Mouse (Mus musculus) midbrain, embryonic 16.5 days (tissue): ENCODE measurements around the gene Pfn1. TPM values are rescaled to one million over a fixed set of nuclear protein-coding genes. Genes with fewer than 3 reads are reported as not detected.

ENCODE experiments used
- ATAC-seq: fragments of 200-750 bp; cut with Nextera tagmentation; 2 replicates; pipeline ENCODE4 v1.8.0; 2017; ENCODE audit warnings: moderate TSS enrichment
- H3K27ac ChIP-seq: fragments of 300-500 bp; sonication (generic); 2 replicates; pipeline ENCODE4 v1.5.1; 2014; ENCODE audit warnings: mild to moderate bottlenecking, low read length, mixed read lengths
- H3K27me3 ChIP-seq: fragments of 300-500 bp; sonication (generic); 2 replicates; pipeline ENCODE4 v1.6.1; 2014; ENCODE audit warnings: low read depth, low read length, mixed read lengths; ENCODE audit not compliant: control insufficient read depth, insufficient read depth
- H3K36me3 ChIP-seq: fragments of 300-500 bp; sonication (generic); 2 replicates; pipeline ENCODE4 v1.6.1; 2014; ENCODE audit warnings: mild to moderate bottlenecking, low read length, moderate library complexity, mixed read lengths; ENCODE audit not compliant: control insufficient read depth, insufficient read depth
- H3K4me1 ChIP-seq: fragments of 300-500 bp; sonication (generic); 2 replicates; pipeline ENCODE4 v1.6.1; 2014; ENCODE audit warnings: mild to moderate bottlenecking, low read length, mixed read lengths; ENCODE audit not compliant: control insufficient read depth, insufficient read depth
- H3K4me2 ChIP-seq: fragments of 300-500 bp; sonication (generic); 2 replicates; pipeline ENCODE4 v1.6.1; 2014; ENCODE audit warnings: mild to moderate bottlenecking, low read length, mixed read lengths
- H3K4me3 ChIP-seq: fragments of 300-500 bp; sonication (generic); 2 replicates; pipeline ENCODE4 v1.5.1; 2014; ENCODE audit warnings: low read depth, mild to moderate bottlenecking, low read length, moderate library complexity, mixed read lengths
- H3K9ac ChIP-seq: fragments of 300-500 bp; sonication (generic); 2 replicates; pipeline ENCODE4 v1.6.1; 2014; ENCODE audit warnings: low read depth, low read length, mixed read lengths
- H3K9me3 ChIP-seq: fragments of 300-500 bp; sonication (generic); replicated peaks from 2 replicates; pipeline ENCODE4 v1.6.1; 2014; ENCODE audit warnings: mild to moderate bottlenecking, low read length, mixed read lengths; ENCODE audit not compliant: control insufficient read depth, poor library complexity, severe bottlenecking
- WGBS: fragments of 180-500 bp; shearing (Covaris S2); extraction: QIAGEN DNeasy Blood & Tissue Kit; methylation state at CpG from one replicate; pipeline ENCODE4 v1.1.7; 2014; 5-methylcytosine and 5-hydroxymethylcytosine counted together
- polyA plus RNA-seq: library from polyadenylated mRNA; unstranded; fragments of >200 nt; fragmentation: Nextera tagmentation; extraction: Ambion mirVana; gene quantifications from 2 replicates; pipeline ENCODE4 v1.2.1, GENCODE M21; 2015

Pfn1 gene
- polyA plus RNA-seq, 1 experiment from 2014 or later, result 632 TPM

DNA sequence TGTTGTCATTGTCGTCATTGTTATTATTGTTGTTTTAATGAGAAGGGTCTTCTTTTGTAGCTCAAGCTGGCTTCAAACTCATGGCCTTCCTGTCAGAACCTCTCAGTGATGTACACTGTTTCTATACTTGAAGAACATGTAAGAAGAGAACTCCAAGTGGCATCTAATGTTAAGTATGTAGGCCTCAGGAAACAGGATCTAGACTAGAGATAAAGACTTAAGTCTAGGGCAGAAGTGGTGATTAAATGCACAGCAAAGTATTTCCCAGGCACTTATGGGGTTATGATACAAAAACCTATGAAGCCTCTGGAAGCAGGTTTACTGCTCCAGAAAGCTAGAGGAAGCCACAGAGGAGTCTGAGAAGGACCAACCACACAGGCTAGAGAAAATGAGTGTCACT, 16.2 kb downstream of the Pfn1 start:
- Histone ChIP-seq H3K36me3 (no peaks in the 10 kb centered on the region), H3K9ac (no peak overlapping the region), H3K4me2 (no peak overlapping the region), H3K27me3 (no peaks in the 10 kb centered on the region), H3K4me1 (no peaks in the 10 kb centered on the region), H3K4me3 (no peak overlapping the region), H3K27ac (no peak overlapping the region), H3K9me3 (no peaks in the 10 kb centered on the region)
- 79% methylated on average over 1 of the region's 1 CpGs for WGBS
- ATAC-seq, result no peak

DNA sequence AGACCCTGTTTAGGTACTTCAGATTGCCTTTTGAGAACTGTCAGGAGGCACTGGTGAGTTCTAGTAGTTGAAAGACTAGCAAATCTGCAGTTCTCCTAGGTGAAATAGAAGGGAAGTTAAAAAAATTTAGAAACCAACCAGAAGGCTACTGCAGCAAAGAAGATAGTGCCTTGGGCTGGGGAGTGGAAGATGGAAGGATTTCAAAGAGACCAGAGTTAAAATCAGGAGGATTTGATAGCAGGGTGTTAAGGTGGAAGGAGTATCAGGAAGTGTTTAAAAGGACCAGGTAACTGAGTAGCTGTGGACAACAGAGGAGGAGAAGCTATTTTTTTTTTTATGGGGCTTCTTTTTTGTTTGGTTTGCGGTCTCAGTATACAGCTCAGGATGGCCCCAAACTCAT, 16.7 kb downstream of the Pfn1 start:
- Histone ChIP-seq H3K27me3 (no peaks in the 10 kb centered on the region), H3K36me3 (no peaks in the 10 kb centered on the region), H3K4me2 (no peak overlapping the region), H3K4me1 (no peaks in the 10 kb centered on the region), H3K9ac (no peak overlapping the region), H3K9me3 (no peaks in the 10 kb centered on the region), H3K27ac (no peak overlapping the region), H3K4me3 (no peak overlapping the region)
- ATAC-seq, result no peak
- WGBS, result 94% methylated on average over 1 of the region's 1 CpGs

DNA sequence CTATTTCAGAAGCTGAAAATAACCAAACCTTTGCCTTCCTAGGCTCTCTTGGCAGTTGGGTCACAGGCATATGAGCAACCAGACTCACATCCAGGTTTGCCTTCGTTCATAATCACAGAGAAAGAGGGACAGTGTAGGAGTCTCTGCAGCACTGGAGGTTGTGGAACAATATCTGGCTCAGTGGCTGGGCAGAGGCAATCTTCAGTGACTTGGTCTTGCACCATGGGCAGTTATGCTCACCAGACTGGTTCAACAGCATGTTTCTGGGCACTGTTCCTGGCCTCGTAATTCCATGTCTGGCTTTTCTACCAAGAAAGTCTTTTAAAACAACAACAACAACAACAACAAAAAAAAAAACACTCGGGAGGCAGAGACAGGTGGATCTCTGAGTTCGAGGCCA, 18.8 kb downstream of the Pfn1 start:
- Histone ChIP-seq H3K9ac (no peak overlapping the region), H3K9me3 (no peaks in the 10 kb centered on the region), H3K4me1 (no peaks in the 10 kb centered on the region), H3K27me3 (no peaks in the 10 kb centered on the region), H3K27ac (no peak overlapping the region), H3K36me3 (no peaks in the 10 kb centered on the region), H3K4me2 (no peak overlapping the region), H3K4me3 (no peak overlapping the region)
- 81% methylated on average over 4 of the region's 4 CpGs for WGBS
- ATAC-seq, result no peak

DNA sequence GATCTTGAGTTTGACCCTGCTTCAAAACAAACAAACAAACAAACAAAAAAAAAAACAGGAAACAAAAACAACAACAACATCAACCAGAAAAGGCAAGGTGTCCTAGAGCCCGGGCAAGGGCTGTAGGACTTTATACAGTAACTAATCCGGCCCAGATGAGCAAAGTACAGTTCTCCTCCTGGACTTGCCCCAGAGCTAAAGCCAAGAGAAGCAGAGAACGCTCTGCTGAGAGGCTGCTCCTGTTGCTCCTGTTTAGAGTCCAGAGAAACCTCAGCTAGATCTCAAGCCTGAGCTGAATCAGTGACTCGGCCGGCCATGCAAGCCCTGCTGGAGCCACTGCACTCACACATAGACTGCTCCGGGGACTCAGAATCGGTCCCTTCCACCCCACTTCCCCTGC, 24.3 kb downstream of the Pfn1 start:
- Histone ChIP-seq H3K4me1 (no peaks in the 10 kb centered on the region), H3K27me3 (no peaks in the 10 kb centered on the region), H3K9ac (no peak overlapping the region), H3K4me3 (no peak overlapping the region), H3K36me3 (no peaks in the 10 kb centered on the region), H3K4me2 (no peak overlapping the region), H3K27ac (no peak overlapping the region), H3K9me3 (no peaks in the 10 kb centered on the region)
- WGBS, result 70% methylated on average over 7 of the region's 7 CpGs
- ATAC-seq, result no peak

DNA sequence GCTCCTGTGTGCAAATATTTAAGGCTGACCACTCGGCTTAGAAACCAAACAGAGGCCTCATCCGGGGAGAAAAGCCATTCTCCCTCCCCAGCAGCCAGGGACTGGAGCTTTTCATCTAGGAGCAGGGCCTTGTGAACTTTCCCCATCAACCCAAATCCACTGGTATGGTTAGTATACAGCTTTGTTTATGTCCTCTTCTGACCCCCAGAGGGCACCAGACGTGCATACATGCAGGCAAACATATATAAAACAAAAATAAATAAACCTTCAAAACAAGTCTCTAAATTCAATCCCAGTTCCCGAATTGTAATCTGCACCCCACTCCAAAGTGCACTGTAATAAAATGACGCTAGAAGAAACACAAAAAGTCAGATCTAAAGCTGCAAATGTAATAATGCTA, 24.9 kb downstream of the Pfn1 start:
- no peaks in the 10 kb centered on the region for H3K36me3 ChIP-seq
- ATAC-seq, result no peak
- no peak overlapping the region for H3K4me3 ChIP-seq
- 56% methylated on average over 5 of the region's 5 CpGs for WGBS
- H3K9me3 ChIP-seq, result no peaks in the 10 kb centered on the region
- H3K9ac ChIP-seq, result no peak overlapping the region
- H3K27me3 ChIP-seq, result no peaks in the 10 kb centered on the region
- no peak overlapping the region for H3K27ac ChIP-seq
- no peaks in the 10 kb centered on the region for H3K4me1 ChIP-seq
- no peak overlapping the region for H3K4me2 ChIP-seq

DNA sequence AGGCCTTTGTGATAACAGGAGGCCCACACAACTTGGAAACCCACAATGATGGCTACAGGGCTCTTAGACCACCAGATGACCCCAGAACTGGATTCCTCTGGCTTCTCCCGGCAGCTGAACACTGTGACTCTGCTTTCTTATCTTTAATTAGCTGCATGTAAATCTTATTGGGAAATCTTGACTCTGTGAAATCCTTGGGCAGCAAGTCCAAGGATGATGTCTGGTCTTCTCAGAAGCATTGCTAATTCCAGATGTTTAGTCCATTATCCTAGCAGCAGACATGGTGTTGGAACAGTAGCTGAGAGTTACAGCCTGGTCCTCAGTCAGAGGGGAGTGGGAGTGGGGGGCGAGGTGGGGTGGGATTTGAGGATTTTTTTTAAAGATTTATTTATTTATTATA, 26.0 kb downstream of the Pfn1 start:
- 79% methylated on average over 2 of the region's 2 CpGs for WGBS
- Histone ChIP-seq H3K9ac (no peak overlapping the region), H3K4me1 (no peaks in the 10 kb centered on the region), H3K27me3 (no peaks in the 10 kb centered on the region), H3K4me2 (no peak overlapping the region), H3K36me3 (no peaks in the 10 kb centered on the region), H3K4me3 (no peak overlapping the region), H3K27ac (no peak overlapping the region), H3K9me3 (no peaks in the 10 kb centered on the region)
- no peak for ATAC-seq

DNA sequence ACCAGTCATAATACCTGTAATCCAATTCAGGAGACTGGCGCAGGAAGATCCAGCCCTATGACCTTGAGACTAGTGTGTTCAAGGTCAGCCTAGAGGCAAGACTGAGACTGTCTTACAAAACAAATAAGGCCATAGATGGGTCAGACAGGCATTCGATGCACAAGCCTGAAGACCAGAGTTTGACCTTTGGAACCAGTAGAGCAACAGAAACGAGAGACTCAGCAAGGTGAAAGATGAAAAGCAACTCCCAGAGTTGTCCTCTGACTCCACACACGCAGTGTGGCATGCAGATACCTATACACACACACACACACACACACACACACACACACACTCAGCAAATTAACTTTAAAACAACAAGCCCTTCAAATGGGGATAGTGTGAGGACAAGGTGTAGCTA, 27.6 kb downstream of the Pfn1 start:
- H3K9me3 ChIP-seq, result no peaks in the 10 kb centered on the region
- no peak overlapping the region for H3K9ac ChIP-seq
- no peak overlapping the region for H3K4me2 ChIP-seq
- no peaks in the 10 kb centered on the region for H3K36me3 ChIP-seq
- no peak for ATAC-seq
- no peak overlapping the region for H3K27ac ChIP-seq
- no peaks in the 10 kb centered on the region for H3K4me1 ChIP-seq
- WGBS, result 81% methylated on average over 4 of the region's 4 CpGs
- no peak overlapping the region for H3K4me3 ChIP-seq
- H3K27me3 ChIP-seq, result no peaks in the 10 kb centered on the region

DNA sequence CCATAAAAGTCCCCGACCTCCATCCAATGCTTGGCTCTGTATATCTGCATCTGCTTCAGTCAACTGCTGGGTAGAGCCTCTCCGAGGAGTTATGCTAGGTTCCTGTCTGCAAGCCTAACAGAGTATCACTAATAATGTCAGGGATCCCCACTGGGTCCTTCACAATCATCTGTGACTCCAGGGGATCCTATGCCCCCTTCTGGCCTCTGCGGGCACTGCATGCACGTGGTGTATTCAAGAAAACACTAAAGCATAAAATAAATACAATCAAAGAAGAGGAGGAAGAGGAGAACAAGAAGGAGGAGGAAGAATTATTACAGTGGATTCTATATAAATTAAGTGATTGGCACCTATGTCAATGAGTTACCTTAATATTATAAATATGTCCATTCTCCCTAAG, 29.0 kb downstream of the Pfn1 start:
- Histone ChIP-seq H3K27me3 (no peaks in the 10 kb centered on the region), H3K4me2 (no peak overlapping the region), H3K4me3 (no peak overlapping the region), H3K36me3 (no peaks in the 10 kb centered on the region), H3K9me3 (no peaks in the 10 kb centered on the region), H3K27ac (no peak overlapping the region), H3K9ac (no peak overlapping the region), H3K4me1 (no peaks in the 10 kb centered on the region)
- no peak for ATAC-seq
- 53% methylated on average over 4 of the region's 4 CpGs for WGBS

DNA sequence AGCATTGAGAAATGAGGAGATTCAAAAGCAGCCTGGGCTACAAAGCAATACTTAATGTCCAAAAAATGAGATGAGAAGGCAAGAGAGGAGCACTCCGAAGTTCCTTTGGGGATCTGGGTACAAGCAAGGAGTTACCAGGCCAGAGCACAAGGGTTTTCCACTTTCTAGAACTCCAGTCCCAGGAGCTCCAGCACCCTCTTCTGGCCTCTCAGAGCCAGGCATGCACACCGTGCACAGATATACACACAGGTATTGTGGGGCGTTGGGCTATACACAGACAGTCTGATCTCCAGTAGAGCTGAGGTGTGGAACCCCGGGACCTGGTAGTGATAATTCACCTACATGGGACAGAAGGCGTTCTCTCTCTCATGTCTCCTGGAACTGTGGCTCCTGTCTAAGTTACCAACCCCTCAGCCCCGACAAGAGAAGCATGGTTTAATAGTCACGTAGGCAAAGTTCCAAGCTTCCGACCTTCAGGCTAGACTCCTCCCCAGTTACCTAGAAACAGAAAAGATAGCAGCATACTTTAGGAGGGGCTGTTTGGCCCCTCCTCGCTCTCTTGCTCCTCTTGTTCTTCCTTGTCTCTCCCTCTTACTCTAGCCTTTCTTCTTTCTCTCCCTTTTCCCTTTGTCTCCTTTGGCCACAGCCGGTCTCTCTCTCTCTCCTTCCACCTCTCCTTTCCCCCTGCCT, 31.2 kb downstream of the Pfn1 start:
- Histone ChIP-seq H3K27ac (no peak overlapping the region), H3K36me3 (no peaks in the 10 kb centered on the region), H3K9ac (no peak overlapping the region), H3K9me3 (no peaks in the 10 kb centered on the region), H3K4me3 (no peak overlapping the region), H3K27me3 (no peaks in the 10 kb centered on the region), H3K4me2 (no peak overlapping the region), H3K4me1 (no peaks in the 10 kb centered on the region)
- no peak for ATAC-seq
- 88% methylated on average over 10 of the region's 10 CpGs for WGBS
